Mouse (Mus musculus) brain, embryonic 14.5 days (tissue): ENCODE measurements at regions not wholly inside any gene's neighbourhood (a gene's known extent, or its start where the extent isn't known, plus 50 kb on each side); places are given as distances from the start of the nearest gene placed in this dataset.

Experiments used
- CTCF ChIP-seq: fragments of 200-500 bp; IDR thresholded peaks from 2 replicates; pipeline ENCODE4 v1.5.1; 2012; ENCODE audit warnings: inconsistent platforms, mild to moderate bottlenecking, moderate library complexity, borderline replicate concordance; ENCODE audit not compliant: insufficient read depth, insufficient read length; ENCODE audit errors: extremely low read depth
- POLR2A ChIP-seq: fragments of 200-500 bp; IDR thresholded peaks from 2 replicates; pipeline ENCODE4 v1.6.1; 2012; ENCODE audit warnings: mild to moderate bottlenecking, inconsistent platforms, borderline replicate concordance; ENCODE audit not compliant: poor library complexity, insufficient read depth, insufficient read length, severe bottlenecking; ENCODE audit errors: extremely low read depth

DNA sequence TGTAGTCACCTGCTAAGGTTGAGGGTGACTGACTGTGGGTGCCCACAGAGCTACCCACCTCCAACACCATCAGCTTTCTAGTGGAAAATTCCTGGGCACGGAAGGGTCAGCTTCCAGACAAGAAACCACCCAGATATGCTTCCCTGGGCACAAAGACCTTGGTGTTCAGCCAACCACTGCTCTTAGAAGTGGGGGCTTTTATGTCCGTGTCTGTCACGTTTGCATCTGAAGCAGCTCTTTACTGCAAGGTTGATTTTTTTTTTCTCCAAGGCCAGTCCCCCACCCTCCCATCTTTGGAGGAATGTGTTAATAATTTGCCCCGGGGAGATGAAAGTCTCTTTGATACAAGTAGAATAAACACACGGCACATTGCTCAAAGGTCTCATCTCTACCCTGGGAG lies 98.6 kb upstream of the Ankrd55 start:
- no peak for TF ChIP-seq POLR2A
- no peak for TF ChIP-seq CTCF
